Mouse (Mus musculus): ENCODE data around the gene Uhmk1.

- no peak for TF ChIP-seq CTCF (IDR thresholded peaks at IDR 0.05; ENCODE audit: control insufficient read depth, insufficient read depth, insufficient read length)
- TF ChIP-seq USF1 (IDR thresholded peaks at IDR 0.05; ENCODE audit: low read depth) = no peak
- no peak for TF ChIP-seq MYOD1 (IDR thresholded peaks at IDR 0.05; ENCODE audit: control insufficient read depth, insufficient read length, low read depth)
Observed at GRCm38 (mm10) chr1:170155298-170155697, 59.9 kb downstream of the Uhmk1 start.

Measured in C2C12 (cell line).